Mouse (Mus musculus) gastrocnemius, postnatal 36 days (tissue): Measurements from ENCODE around the gene Pou2f3. TPM values are rescaled to one million over a fixed set of nuclear protein-coding genes. Genes with fewer than 3 reads are reported as not detected.

ENCODE experiments used
- DNase-seq, 2 experiments: peaks; one replicate each; pipeline ENCODE4 v3.0.0; 2022
- intact Hi-C: fragments of 180-260 bp; cut with DNase I; formaldehyde crosslinking; loops from one replicate; pipeline ENCODE4 v1.15.1; 2025
- long read RNA-seq, 2 experiments: library from polyadenylated mRNA; stranded (forward); transcript quantifications; one replicate each; pipeline ENCODE4 v2.0.0; 2021
- total RNA-seq, 2 experiments: library from RNA; stranded (reverse); gene quantifications; 2 replicates each; pipeline ENCODE4 v1.2.3; 2021

Pou2f3 gene
- not detected for total RNA-seq
- long read RNA-seq, experiment 1: 0 reads
- long read RNA-seq, experiment 2: 0 reads

- peak; percentile 67 to 71 for DNase-seq
- intact Hi-C loops: no loop called here
Observed at GRCm38 (mm10) chr9:43210190-43210682, at the start of gene Pou2f3. Pou2f3 (minus strand) TSS chr9:43210369.

DNA sequence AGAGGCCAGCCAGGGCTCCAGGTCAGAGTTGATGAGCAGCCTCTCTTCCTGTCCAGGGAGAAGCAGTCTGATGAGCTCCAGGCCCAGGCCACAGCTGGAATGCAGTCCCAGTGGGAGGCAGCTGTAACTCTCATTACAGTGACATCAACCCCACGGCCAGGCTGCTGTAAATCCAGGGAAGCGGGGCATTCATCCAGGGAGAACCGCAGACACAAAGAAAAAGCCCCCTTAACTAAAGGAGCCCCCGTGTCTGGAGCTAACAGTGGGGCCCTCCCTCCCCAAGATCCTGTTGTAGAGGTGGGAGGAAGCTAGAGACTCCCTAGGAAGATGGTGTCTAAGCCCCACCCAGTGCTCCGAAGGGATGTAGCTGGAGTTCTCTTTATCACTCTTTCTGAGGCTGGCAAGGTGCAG is 43.1 kb upstream of the Pou2f3 start:
- intact Hi-C loops: no loop called here
- peak in 1 of 2 experiments; percentile 64 for DNase-seq

DNA sequence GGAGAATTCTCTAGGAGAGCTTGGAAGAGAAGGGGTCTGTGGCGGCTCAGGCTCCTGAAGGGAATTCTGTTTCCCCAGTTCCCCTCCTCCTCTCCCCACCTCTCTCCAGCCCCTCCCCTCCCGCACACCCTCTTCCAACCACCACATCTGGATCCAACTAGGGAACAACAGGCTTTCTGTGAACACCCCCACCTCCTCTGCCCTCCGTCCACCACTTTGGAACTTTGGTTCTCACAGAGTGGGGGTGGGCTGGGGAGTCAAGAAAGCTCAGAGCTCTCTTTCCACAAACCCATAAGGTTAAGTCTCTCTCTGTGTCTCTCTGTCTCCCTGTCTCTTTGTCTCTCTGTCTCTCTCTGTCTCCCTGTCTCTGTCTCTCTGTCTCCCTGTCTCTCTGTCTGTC is 42.6 kb upstream of the Pou2f3 start:
- DNase-seq: no peak
- intact Hi-C loops: no loop called here

DNA sequence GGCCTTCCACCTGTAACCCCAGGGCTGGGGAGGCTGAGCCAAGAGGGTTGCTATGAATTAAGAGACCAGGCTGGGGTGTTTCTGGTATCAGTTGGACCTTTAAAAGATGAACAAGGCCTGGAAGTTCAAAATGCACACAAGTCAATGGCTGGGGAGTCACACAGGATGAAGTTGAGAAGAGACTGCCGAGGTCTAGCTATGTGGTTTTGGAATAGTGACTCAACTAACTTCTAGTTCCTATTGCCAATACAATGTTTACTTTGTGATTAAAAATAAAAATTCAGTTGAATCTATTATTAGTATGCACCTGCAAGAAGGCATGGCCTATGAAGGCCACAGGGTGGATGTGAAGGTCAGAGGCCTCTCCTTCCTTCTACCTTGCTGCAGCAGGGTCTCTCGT is 41.6 kb upstream of the Pou2f3 start:
- intact Hi-C loops: no loop called here
- DNase-seq: no peak

DNA sequence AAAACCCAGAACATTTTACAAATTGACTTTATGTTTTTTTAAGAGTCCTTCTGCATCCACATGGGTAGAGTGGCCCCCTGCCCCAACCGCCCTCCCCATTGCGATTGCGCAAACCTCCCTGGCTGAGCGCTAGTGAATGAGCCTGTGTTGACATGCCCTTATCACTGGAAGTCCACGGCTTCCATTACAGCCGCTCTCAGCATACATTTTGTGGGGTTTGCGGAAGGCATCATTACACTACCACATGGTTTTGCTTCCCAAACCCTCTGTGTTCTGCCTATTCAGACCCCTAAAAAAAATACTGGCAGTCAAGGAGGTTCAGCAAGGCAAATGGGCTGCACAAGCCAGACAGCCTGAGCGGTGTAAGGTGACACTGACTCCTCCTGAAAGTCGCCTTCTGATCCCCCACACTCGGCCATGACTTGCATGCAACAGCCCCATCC is 36.6 kb upstream of the Pou2f3 start:
- no peak for DNase-seq
- intact Hi-C loops: no loop called here

- no peak for DNase-seq
- intact Hi-C loops: no loop called here
Observed at GRCm38 (mm10) chr9:43245801-43246570, 35.8 kb upstream of the Pou2f3 start.

- intact Hi-C loops: no loop called here
- no peak for DNase-seq
Observed at GRCm38 (mm10) chr9:43242432-43242831, 32.3 kb upstream of the Pou2f3 start.

DNA sequence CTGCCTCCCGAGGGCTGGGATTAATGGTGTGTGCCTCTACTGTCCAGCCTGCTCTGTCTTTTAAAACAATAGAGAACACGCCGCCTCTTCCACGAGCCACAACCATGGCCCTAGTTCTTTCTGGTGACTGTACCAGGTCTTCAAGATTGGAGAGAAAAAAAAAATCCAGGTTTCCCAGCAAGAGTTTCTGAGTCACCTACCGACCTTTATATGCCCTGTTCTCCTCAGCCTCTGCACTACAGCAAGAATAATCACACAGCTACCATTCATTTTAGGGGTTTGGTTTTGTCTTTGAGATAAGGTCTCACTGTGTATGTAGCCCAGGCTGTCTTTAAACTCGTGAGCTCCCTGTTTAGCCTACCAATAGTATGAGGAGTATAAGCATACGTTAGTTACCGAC is 31.8 kb upstream of the Pou2f3 start:
- intact Hi-C loops: no loop called here
- DNase-seq: no peak

DNA sequence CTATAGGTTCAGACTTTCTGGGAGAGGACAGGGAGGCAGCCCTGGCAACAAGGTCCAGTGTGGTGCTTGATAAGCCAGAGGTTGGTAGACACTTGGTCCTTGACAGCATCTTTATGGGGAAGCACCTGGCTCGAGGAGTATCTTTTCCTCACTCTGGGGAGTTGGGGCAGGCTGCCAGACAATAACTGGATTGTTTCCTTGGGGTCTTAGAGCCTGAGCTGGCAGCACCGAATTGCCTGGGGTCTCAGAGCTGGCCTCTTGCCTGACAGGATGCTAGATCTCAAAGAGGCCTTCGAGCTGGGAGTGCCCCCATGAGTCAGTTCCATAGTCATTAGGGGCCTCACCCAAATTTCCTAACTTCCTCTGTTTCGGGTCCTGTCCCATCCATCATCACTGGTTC is 31.1 kb upstream of the Pou2f3 start:
- no peak for DNase-seq
- intact Hi-C loops: no loop called here

GRCm38 (mm10) chr9:43240594-43240900 is 30.4 kb upstream of the Pou2f3 start:
- no peak for DNase-seq
- intact Hi-C loops: no loop called here

DNA sequence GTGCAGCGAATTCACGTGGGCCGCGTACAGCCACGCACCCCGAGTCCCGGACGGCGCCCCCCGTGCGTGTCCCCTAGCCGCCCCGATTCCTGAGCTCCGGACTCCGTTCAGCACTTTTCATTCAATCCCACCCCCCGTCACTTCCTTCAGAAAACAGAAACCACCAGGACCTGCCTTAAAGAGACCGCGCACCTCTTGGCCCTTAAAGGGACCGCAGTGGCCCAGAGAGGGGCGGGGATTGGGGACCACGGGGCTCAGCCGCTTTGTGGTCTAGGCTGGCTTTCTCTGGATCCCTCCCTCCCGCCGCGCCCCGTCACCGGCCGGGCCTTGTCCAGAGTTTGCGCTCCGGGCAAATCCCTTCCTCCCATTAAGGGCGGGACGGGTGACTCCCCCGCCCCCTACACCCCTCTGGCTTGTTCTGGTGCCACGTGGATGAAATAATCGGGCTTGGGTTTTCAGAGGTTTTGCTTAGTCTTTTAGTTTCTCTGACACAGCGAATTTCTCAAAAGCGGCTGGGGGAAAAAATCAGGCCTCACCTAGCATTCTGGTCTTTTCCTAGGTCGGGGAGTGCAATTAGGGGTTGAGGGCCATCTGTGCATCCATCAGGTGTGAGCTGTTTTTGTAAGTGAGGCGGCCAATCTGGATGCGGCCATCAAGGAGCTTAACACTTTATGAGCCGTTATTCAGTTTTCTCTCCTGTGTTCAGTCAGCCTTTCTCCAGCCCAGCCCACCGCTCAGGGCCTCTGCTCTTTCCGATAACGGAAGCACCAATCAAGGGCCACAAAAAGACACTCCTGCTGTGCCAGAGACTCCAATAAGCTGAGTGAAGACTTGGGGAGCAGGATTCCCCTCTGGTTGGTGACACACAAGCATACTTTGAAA is 29.8 kb upstream of the Pou2f3 start, which contains the start of gene Oaf:
TSS of gene Oaf (minus strand) at position 200 of the 882 bp plus-strand sequence.
- intact Hi-C loops: no loop called here
- DNase-seq: peak; percentile 83 to 93

- intact Hi-C loops: no loop called here
- no peak for DNase-seq
Observed at GRCm38 (mm10) chr9:43238631-43239545, 28.7 kb upstream of the Pou2f3 start.

DNA sequence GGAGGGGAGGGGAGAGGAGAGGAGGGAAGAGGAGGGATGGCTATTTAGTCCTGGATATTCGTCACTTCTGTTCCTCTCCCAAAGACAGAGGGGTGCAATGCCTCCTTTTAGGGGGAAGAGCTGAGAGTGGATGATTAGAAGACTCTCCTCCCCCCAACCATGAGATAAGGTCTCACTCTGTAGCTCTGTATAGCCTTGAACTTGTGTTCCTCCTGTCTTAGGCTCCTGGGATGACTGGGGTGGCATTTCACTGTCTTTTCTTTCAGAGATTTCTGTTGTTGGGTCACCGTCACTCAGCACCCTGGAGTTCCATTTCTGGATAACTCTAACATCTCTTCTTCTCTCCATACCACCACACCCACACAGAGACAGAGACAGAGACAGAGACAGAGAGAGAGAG is 28.0 kb upstream of the Pou2f3 start:
- intact Hi-C loops: no loop called here
- DNase-seq: no peak

DNA sequence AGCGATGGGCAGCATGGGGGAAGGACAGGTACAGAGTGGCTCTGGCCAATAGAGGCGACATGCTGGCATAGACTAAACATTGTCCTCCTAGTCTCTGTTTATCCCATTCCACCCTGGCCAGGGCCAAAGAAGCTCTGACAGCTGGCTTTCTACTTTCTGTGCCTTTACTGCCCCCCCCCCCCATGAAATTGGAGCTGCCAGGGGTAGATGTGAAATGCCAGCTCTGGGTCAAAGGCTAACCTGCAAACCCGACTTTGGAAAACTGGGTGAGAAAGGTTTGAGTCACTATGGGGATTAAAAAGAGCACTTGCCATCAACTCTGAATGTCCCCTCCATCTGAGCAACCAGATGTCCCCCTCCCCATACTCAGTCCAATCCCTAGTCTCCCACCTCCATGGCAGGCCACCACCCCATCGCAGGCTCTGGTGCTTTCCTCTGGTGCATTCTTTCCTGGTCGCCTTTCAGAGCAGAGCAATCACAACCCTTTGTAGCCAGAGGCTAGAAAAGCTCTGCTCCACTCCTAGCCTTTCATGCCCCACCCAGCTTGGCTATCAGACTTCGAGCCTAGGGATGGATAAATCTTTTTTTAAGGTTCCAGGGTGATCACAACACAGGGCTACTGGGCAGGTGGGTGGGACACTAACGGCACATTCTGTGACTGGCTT is 27.1 kb upstream of the Pou2f3 start:
- intact Hi-C loops: no loop called here
- no peak for DNase-seq

DNA sequence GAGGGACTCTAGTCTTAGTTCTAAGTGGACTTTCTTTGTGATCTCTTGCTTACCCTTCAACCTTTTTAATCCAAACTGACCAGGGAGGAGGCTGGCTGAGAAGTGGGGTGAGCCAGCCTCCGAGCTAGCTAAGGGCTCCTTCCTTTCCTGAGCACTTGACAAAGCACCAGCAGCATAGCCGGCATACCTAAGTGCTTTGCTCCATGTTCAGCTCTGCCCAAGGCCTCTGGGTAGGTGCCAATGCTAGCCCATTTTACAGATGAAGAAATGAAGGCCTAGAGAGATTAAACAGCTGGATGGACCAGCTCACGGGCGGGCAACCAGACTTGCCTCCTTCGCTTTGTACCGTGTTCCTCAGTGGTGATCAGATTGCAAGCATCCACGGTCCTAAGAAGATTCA is 26.4 kb upstream of the Pou2f3 start:
- intact Hi-C loops: no loop called here
- DNase-seq: no peak

DNA sequence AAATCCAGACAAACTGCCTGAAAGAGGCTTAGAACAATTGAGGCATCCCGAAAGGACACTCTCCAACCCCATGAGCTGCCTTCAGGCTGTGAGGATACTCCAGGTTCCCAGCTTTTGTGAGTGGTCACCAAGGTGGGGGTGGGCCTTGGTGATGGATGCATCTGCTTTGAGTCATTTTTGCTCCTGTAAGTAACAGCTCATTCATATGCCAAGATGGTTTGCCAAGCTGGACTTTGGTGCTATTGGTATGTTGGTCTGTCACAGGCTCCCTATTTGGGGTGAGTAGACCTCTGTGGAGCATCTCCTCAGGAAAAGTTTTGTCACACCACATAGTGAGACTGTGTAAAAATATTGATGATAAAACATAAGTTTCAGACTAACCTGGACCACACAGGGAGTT is 25.9 kb upstream of the Pou2f3 start:
- DNase-seq: no peak
- intact Hi-C loops: no loop called here

DNA sequence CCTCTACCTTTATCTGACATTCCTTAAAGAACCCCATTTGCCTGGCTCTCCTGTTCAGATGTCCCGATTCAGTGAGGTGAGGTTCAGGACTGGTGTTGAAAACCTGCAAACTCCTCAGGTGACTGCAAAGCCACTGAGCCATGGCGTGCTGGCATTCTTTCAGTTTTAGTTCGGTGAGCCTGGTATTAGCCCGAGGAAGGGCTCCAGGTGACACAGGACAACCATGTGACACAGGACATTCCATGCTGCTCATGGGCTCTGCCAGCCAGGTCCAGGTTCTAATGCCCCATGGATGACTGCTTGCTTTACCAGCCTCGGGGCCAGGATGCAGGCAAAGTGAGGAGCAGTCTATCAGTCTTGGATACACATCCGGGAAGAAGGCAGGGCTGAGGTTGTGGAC is 25.2 kb upstream of the Pou2f3 start:
- intact Hi-C loops: no loop called here
- no peak for DNase-seq

GRCm38 (mm10) chr9:43234496-43234895 is 24.3 kb upstream of the Pou2f3 start:
- intact Hi-C loops: no loop called here
- no peak for DNase-seq

- intact Hi-C loops: no loop called here
- DNase-seq: no peak
Observed at GRCm38 (mm10) chr9:43233515-43233914, 23.3 kb upstream of the Pou2f3 start.

- intact Hi-C loops: no loop called here
- no peak for DNase-seq
Observed at GRCm38 (mm10) chr9:43233044-43233443, 22.9 kb upstream of the Pou2f3 start.
